Mouse (Mus musculus) retina, postnatal 7 days (tissue): ENCODE data around the gene Lat2.
A peak's percentile ranks its signal among the peaks of the same experiment; 100 is the strongest.
"Not testable (repeated sequence)": the region's sequence is repeated elsewhere in the genome, so short reads cannot be mapped to it uniquely, and the experiment has no call there.

Source experiments
- DNase-seq: peaks from one replicate; pipeline ENCODE4 v3.0.0-alpha.2; 2012; ENCODE audit warnings: low read depth, low spot score

The Lat2 gene

DNA sequence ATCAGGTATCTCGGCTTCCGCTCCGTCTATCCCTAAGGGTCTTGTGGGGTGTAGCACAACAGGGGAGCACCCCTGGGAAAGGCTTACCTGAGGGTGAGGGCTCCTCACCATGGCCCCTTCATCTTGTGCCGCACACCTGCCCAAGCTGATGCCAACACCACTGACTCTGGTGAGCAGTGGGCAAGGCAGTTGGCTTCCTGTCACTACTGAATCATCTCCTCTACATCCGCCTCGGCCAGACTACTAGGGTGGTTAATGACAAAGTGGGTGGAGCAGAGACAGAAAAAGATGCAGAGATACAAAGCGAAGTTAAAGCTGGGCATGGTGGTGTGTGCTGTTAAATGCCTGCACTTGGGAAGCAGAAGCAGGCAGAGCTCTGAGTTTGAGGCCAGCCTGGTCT, at the start of gene Lat2:
Gene Lat2 (minus strand): TSS at position 224 of the 400 bp plus-strand sequence.
- no peak for DNase-seq

DNA sequence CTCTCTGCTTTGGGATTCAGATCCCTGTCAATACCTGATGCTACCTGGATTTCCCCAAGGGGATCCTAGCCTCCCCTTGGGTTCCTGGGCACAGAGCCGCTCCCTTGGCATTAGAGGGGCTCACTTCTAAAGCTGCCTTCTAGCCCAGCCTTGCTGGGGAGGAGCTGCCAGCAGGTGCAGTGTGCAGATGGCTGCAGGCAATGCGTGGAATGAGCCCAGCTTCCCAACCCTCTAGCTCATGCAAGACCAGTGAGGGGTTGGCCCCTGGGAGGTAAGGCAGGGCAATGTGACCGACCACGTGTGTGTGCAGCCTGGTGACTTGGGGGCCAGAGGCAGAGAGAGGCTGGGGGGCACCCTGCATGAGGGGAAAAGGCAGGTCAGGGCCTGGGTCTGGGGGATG, 41.9 kb upstream of the Lat2 start:
- no peak for DNase-seq

DNA sequence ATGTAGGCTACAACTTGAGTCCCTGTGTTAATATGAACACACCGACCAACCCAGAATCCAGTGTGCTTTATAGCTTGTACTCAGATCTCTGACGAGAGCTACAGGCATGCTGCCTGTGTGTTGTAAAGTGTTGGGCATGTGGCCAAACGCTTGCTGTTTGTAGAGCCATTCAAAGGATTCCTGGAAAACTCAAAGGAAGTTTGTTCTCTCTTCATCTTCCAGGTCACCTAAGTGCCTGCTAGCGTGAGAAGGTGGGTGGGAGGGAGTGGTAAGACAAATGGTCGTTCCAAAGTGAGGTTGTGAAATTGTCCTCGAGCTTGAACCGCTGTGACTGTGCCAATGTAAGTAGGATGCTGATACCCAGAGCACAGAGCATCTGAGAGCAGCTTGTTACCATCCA, 37.2 kb upstream of the Lat2 start:
- no peak for DNase-seq

DNA sequence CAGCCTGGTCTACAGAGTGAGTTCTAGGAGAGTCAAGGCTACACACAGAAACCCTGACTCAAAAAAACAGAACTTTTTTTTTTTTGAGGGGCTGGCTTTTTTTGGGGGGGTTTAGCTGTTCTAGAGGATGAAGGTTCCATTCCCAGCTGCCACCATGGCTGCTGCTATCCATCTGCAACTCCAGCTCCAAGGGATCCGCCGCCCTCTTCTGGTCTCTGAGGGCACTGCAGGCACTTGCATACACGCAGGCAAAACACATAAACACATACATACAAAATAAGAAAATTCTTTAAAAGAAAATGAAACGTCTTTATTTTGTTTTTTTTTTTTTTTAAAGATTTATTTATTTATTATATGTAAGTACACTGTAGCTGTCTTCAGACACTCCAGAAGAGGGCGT, 36.1 kb upstream of the Lat2 start:
- DNase-seq = no peak

DNA sequence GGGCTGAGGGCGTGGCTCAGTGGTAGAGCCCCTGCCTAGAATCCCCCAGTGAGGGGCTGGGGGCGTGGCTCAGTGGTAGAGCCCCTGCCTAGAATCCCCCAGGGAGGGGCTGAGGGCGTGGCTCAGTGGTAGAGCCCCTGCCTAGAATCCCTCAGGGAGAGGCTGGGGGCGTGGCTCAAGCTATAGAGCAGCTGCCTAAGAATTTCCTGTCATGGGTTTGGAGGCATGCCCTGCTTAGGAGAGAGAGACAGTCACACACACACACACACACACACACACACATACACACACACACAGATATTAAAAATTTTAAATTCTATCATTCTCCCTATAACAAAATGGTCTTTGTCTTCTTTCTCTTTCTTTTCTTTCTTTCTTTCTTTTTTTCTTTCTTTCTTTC, 34.2 kb upstream of the Lat2 start:
- not testable (repeated sequence) for DNase-seq

DNA sequence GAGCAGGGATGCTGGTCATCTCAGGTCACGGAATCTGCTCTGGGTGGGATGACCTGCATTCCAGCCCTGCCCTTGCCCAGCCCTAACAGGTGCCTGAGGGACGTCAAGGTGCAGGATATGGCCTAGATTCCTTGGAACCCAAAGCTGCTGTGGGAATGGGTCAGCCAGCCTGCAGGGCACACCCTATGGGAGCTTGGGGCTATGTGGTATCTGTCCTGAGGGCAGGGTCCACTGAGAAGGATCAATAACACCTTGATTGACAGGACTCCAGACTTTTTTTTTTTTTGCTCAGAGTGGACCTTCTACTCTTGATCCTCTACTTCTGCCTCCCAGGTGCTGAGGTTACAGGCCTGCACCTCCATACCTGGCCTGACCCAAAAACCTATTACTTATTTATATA, 32.6 kb upstream of the Lat2 start:
- no peak for DNase-seq

DNA sequence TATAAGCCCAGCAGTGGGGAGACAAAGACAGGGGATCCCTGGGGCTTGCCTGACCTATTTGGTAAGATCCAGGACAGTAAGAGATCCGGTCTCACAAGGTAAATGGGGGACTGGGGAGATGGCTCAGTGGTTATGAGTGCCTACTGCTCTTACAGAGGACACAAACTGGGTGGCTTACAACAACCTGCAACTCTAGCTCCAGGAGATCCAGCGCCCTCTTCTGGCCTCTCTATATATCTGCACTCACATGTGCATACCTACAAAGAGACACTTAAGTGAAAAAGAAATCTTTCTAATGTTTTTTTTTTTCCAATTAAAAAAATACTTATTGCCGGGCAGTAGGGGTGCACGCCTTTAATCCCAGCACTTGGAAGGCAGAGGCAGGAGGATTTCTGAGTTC, 31.6 kb upstream of the Lat2 start:
- DNase-seq = no peak

DNA sequence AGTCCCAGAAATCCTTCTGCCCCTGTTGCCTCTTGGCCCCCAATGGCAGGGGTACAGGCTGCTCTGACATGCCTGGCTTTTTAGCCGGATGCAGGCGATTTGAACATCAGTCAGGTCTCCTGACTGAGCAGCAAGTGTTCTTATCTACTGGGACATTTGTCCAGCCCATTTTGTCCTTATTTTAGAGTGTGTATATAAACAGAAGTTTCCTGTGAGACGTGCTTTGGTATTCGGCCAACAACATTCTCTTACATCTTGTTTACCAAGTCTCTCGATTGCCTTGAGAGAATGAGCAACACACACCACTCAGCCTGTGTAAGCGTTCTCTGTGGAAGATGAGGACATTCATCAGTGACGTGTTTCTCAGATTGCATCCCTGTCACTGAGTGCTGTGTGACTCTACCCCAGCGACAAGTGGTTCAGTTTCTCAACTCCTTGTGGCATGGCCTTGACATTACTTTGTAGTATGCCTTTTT, 29.9 kb upstream of the Lat2 start:
- no peak for DNase-seq

DNA sequence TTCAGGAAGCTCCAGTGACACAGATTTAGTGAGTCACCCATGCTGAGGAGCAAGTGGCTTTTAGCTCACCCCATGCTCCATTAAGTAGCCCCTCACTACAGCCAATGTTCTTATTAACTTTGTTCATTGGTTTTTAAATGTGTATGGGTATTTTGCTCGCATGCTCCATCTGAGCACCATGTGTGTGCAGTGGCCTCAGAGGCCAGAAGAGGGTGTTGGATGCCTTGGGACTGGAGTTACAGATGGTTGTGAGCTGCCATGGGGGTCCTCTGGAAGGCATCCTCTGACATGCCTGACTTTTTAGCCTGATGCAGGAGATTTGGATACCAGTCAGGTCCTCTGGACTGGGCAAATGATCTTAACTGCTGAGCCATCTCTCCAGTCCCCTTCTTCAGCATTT, 29.3 kb upstream of the Lat2 start:
- DNase-seq = no peak

DNA sequence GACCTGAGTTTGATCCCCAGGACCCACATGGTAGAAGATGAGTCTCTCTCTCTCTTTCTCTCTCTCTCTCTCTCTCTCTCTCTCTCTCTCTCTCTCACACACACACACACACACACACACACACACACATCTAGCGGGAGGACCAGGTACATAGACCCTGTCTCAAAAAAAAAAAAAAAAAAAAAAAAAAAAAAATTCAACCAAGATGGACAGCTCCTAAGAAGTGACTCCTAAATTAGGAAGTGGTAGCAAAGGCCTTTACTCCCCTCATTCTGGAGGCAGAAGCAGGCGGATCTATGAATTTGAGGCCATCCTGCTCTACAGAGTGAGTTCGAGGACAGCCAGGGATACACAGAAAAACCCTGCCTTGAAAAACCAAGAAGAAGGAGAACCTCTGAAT, 25.5 kb upstream of the Lat2 start:
- DNase-seq = no peak

DNA sequence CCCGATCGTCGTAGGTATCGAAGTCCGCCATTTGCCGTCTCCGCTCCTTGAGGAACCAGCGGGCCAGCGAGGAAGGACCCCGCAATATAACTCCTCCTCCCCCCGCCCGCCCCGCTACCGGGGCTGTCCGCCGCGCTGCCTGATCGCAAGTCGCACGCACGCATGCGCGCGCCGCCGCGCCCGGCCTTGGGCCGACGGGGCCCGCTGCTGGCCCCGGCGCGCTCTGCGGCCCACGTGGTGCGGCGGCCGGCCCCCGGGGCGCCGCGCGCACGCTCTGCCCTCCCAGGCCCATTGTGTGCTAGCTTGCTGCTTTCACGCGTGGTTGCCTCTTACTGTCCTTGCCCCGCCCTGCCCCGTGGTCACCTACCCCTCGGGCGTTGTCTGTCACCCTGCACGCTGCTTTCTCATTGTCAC, 24.5 kb upstream of the Lat2 start, which contains the start of gene Eif4h:
Gene Eif4h (minus strand): TSS at position 222 of the 414 bp plus-strand sequence.
- DNase-seq = peak; percentile 95

DNA sequence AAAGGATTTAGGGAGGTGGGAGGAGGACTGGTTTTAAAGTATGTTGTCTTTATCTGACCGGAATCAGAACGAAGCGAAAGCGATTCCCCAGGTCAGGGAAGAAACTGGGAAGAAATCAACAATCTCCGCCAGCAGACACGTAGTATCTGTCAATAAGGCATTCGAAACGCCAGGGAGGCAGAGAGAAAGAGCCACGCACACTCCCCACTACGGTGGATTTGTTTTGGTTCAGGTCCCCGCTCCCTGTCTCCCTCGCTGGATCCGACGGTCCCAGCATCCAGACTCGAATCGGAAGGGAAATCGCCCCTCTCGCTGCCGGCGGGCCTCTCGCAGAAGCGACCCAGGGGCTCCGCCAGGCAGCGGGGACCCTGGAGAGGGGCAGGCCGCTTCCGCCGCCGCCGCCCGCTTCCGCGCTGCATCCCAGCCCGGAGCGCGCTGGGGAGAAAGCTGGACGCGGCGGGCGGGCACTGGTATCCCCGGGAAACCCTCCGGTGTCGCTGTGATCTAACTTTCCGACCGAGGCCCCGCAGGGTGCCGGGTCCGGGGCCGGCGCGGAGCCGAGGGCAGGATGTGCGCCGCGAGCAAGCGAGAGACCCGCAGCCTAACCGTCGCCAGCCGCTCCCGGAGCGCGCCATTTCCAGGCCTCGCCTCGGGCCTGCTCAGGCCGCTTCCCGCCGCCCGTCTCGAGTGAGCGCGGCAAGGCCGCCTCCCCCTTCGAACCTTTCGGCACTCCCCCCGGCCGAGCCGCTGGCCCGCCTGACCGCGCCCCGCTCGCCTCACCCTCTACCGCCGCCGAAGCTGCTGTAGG, 23.8 kb upstream of the Lat2 start:
- DNase-seq = no peak

DNA sequence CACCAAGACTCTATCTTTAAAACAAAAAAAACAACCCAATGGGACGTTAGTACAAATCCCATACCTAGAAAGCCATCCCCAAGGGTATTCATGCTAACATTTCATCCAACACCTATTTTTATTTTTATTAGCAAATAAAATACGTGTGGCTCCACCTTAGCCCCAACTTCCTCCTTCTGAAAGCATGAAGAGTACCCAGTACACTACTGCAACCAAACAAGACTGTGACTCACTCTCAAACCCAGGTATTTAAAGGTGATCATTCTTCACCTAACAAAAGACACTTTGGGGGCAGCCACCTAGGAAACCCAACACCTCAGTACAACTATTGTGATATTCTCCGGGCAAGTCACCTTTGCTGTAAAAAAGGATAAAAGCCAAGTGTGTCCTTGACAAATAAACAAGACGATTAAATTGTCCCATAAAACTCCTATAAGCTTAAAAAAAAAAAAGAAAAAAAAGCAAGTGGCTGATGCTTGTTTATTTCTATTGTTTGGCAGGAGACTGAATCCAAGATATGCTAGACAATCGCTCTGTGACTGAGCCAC, 23.1 kb upstream of the Lat2 start:
- DNase-seq = no peak

DNA sequence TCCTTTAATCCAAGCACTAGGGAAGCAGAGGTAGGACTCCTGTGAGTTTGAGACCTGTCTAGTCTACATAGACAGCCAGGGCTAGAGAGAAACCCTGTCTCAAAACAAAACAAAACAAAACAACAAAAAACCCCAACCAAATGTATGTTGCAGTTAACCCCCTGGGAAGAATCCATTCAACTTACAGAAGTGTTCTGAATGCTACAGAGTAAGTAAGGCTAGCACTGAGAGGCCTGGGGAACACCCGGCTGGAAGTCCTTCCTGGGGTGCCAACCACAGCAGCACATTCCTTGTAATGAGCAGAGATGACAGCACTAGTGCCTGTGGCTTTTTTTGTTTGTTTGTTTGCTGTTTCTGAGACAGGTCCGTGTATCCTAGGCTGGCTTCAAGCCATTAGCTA, 18.0 kb upstream of the Lat2 start:
- no peak for DNase-seq

DNA sequence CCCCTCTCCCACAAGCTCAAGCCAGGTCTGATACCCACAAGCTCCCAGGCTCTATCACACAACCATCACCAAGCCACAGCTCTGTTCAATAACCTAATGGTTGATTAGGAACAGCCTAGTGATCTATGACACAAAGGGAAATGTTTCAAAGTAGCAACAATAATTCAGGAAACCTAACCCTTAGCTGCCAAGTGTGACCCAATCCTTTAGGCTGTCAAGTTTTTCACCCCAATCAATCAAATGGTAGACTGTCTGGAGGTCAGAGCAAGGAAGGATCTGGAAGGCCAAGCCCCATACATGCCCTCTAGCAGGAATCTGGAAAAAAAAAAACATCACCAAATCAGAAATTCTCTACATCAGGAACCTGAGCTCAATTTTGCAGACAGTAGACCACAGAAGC, 16.0 kb upstream of the Lat2 start:
- no peak for DNase-seq

DNA sequence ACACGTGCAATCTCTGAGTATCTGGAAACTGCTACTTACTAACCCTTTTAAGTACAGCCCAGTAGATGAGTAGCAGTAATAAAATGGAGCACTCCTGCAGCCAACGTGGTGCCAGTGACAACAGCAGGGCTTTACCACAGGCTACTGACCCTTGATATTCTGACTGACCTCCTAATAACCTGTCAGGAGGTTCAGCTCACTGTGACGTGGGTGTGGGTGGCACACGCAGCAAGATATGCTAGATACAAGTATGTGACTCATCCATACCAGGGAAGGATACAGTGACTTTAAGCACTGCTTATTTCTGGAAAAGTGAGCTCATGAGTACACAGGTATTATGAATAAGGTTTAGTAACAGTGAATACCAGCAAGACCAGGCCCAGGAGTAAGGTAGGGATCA, 14.7 kb upstream of the Lat2 start:
- DNase-seq = no peak

DNA sequence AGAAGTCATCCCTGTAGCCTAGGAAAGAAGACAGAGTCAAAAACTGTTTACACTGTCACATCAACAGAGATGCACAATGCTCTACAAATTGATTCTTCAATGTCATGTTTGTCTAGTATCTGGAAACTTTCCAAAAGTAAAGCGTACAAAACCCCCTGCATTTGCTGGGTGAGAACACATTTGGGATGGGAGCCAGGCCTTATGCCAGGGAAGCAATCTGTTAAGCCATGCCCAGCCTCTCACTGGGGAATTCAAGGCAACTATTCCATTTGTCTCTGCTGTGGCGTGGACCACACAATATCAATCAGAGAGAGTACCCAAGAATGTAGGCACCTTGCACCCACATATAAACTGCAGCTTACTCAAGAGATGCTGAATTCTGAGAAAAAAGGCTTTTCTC, 7.2 kb upstream of the Lat2 start:
- DNase-seq = no peak

DNA sequence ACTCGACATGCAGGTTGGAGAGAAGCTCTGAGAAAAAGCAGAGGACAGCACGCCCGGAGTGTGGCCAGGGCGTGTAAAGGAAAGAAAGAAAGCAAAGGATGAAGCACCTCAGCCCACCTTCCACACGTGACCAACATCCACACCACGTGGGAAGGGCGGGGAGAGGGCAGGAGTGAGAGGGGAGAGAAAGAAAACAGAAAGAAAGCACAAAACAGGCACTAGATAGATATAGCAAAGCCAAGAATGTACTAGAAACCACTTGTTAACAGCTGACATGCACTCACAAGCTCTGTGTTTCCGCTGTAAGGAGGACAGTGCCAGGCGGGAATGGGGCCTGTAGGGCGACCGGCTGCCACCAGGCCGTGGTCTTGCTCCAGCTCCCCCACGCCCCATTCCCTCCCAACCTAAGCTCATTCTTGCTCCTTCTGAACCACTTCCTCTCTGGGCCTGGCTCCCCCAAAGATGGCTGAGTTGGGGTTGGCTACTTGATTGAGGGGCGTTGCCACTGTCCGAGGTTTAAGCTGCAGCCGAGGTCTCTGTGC, 6.3 kb upstream of the Lat2 start:
- no peak for DNase-seq

DNA sequence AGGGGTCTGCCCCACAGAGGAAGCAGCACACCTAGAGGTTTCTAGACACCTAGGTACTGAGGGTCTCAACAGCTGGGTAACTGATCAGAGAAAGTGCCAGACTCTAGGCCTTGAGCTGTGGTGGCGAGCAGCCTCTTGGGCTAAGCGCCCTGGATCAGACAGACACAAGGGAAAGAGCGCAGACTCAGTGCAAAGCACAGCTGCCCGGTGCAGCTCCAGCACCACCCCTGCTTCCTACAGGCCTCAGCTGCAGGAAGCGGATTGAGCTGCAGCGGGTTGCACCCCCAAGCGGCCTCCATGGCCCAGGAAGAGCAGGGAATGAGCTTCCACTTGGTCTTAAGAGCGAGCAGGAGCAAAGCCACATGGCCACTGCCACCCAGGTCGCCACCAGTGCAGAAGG, 5.6 kb upstream of the Lat2 start:
- no peak for DNase-seq

DNA sequence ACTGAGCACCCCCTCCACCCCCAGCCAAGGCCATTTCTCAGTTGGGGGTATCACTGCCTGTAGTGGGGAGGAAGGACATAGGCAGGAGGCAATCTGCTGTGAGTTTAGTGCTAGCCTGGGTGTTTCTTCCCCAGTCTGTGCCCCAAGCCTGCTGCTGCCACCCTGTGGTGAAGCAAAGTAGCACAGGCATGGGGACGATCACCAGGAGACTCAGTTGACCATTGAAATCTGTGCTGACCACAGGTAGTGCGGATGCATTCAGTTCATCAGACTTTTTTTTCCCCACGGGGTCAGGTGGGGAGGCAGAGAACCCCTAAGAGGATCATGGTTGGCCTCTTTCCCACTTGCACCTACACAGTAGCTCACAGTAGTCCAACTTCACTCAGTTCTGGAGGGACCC, 2.2 kb upstream of the Lat2 start:
- DNase-seq = peak; percentile 20

DNA sequence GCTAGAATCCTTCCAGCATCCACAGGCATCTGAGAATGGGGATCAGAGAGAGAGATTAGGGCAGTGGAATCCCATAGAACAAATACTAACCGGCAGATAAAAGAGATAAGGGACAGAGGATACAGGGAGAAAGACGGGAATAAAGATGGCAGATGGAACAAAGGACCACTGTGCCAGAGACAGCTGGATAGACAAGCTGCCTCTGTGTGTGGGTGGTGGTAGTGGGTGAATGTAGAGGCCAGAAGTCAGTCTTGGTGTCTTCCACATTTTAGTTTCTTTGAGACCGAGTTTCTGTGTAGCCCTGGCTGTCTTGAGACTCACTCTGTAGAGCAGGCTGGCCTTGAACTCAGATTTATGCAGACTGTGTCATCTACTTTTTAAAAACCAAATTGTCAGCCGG, 955 bp upstream of the Lat2 start:
- no peak for DNase-seq

DNA sequence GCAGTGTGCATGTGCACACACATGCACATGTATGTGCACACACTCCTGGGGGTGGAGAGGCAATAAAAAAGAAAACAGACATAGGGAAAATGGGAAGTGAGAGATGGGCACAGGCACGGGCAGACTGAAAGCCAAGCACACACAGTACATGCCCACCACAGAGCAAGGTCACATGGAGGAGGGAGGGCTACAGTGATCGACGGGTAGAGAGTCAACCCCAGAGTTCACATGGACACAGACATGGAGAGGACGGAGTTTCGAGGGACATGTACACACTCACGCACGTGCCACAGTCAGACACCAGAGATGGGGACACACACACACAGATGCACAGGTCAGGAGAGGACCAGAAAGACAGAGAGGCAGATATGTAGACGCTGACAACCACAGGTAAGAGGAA, 555 bp upstream of the Lat2 start:
- DNase-seq = no peak

DNA sequence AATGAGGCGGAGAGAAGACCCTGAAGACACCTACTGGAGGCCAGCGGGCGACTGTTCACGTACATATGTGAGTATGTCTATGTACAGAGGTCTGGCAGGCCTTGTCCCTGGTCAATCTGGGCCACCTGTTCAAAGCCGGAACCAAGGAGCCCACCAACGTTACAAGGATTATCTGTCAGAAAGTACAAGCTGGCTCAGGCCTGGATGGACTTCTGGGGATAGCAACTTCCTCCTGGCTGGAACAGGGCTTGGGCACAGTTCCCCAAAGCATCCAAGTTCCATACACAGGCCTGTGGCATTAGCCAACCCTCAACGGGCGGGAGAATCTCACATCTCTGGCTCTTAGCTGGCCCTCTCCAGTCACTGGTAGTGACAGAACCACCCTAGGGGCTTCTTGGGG, 529 bp downstream of the Lat2 start:
- no peak for DNase-seq
